8 mouse cellular contexts compared by ENCODE assay signal in the genomic region with DNA sequence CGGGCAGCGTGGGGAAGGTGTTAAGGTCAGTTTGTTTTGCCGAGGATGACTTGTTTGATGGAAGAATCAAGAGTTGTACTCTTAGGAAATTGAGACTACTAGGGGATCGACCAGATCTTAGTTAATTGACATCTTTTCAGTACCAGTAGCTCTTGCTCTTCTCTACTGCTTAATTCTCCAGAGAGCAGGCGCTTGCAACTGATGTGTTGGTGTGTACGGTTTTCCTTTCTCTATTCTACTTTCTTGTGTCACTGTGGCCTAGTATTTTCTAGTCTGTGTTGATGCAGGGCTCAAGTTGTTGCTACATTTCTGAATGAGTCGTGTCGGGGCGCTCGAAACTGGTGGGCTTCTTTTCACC. TPM values are rescaled to one million over a fixed set of nuclear protein-coding genes. Genes with fewer than 3 reads are reported as not detected.
A peak's percentile ranks its signal among the peaks of the same experiment; 100 is the strongest.
DNase-seq lines count a peak whose midpoint lies in the region; ATAC-seq and TF ChIP-seq lines count a peak whose summit lies in the region.

No protein-coding gene starts in this region.

- peaks cover 53% of the 10 kb centered on the region for H3K79me2 ChIP-seq in macrophage (ENCODE audit: inconsistent target)

- H3K4me2 ChIP-seq in heart, embryonic 12.5 days, result peak overlapping the region; percentile 80
- H3K4me2 ChIP-seq in forebrain, embryonic 16.5 days (ENCODE audit: low read length), result peak overlapping the region; percentile 58

- peak overlapping the region; percentile 99 for H3K27ac ChIP-seq in heart, embryonic 12.5 days (ENCODE audit: poor library complexity, severe bottlenecking)
- H3K27ac ChIP-seq in forebrain, embryonic 16.5 days (ENCODE audit: low read length), result peak overlapping the region; percentile 96; the same call in 1 of the 2 replicates
- peak overlapping the region; percentile 31 for H3K27ac ChIP-seq in macrophage

- H3K4me1 ChIP-seq in heart, embryonic 12.5 days (replicated peaks), result peaks cover 12% of the 10 kb centered on the region
- peaks cover 38% of the 10 kb centered on the region for H3K4me1 ChIP-seq in E14TG2a.4 (replicated peaks; ENCODE audit: low read depth, low read length)
- peaks cover 15% of the 10 kb centered on the region for H3K4me1 ChIP-seq in forebrain, embryonic 16.5 days (replicated peaks; ENCODE audit: control insufficient read depth, insufficient read depth, low read length)

- H3K4me3 ChIP-seq in heart, embryonic 12.5 days, result peak overlapping the region; percentile 90
- peak overlapping the region; percentile 95 for H3K4me3 ChIP-seq in E14TG2a.4 (replicated peaks; ENCODE audit: low read length)
- H3K4me3 ChIP-seq in forebrain, embryonic 16.5 days (replicated peaks; ENCODE audit: low read length), result peak overlapping the region; percentile 70
- peak overlapping the region; percentile 56 for H3K4me3 ChIP-seq in macrophage (ENCODE audit: inconsistent target)

- DNase-seq in heart, adult 11 months, result no peak
- no peak for DNase-seq in embryo, embryonic 10 days (ENCODE audit: low spot score)
- DNase-seq in urinary bladder, postnatal 36 days (ENCODE audit: low spot score in 2 of 2), result no peak
- no peak for DNase-seq in cerebellum, adult 8-10 months

- peak overlapping the region; percentile 94 for H3K9ac ChIP-seq in heart, embryonic 12.5 days
- H3K9ac ChIP-seq in forebrain, embryonic 16.5 days (replicated peaks; ENCODE audit: low read depth, low read length), result peak overlapping the region; percentile 78

- H3K36me3 ChIP-seq in heart, embryonic 12.5 days, result no peaks in the 10 kb centered on the region
- H3K36me3 ChIP-seq in E14TG2a.4 (ENCODE audit: insufficient read depth, low read length), result no peaks in the 10 kb centered on the region
- no peaks in the 10 kb centered on the region for H3K36me3 ChIP-seq in forebrain, embryonic 16.5 days (ENCODE audit: control insufficient read depth, insufficient read depth)
- no peaks in the 10 kb centered on the region for H3K36me3 ChIP-seq in macrophage (ENCODE audit: inconsistent target)

- no peak for TF ChIP-seq CTCF in E14TG2a.4 (conservative IDR thresholded peaks at IDR 0.05; ENCODE audit: low read length)

- no peaks in the 10 kb centered on the region for H3K9me3 ChIP-seq in heart, embryonic 12.5 days (replicated peaks)
- H3K9me3 ChIP-seq in E14TG2a.4 (ENCODE audit: low read length), result no peaks in the 10 kb centered on the region
- no peaks in the 10 kb centered on the region for H3K9me3 ChIP-seq in forebrain, embryonic 16.5 days (ENCODE audit: control insufficient read depth, low read length)

- no peak for ATAC-seq in heart, embryonic 12.5 days (ENCODE audit: insufficient number of reproducible peaks, low FRiP score)
- no peak for ATAC-seq in forebrain, embryonic 16.5 days

- WGBS in heart, embryonic 12.5 days, result 5% methylated on average over 10 of the region's 10 CpGs
- WGBS in forebrain, embryonic 16.5 days, result 1% methylated on average over 10 of the region's 10 CpGs
- 19% methylated on average over 10 of the region's 10 CpGs for WGBS in macrophage (ENCODE audit: missing documents)

- no peaks in the 10 kb centered on the region for H3K27me3 ChIP-seq in heart, embryonic 12.5 days (replicated peaks)
- H3K27me3 ChIP-seq in E14TG2a.4 (ENCODE audit: insufficient read depth, low read length), result peaks cover 4% of the 10 kb centered on the region; the same call in 1 of the 2 replicates
- H3K27me3 ChIP-seq in forebrain, embryonic 16.5 days (replicated peaks; ENCODE audit: control insufficient read depth, insufficient read depth, low read length), result no peaks in the 10 kb centered on the region

RNA-seq across cellular contexts. Expression of a gene that starts 1.2 kb away (rescaled TPM):
- polyA plus RNA-seq in heart, embryonic 12.5 days (2016; fragmentation: Nextera tagmentation; extraction: Ambion mirVana), result 4.5 and 5.1 TPM in 2 replicates
- polyA plus RNA-seq in forebrain, embryonic 16.5 days (2015; fragmentation: Nextera tagmentation; extraction: Ambion mirVana), result 5.3 and 8.6 TPM in 2 replicates
- total RNA-seq in macrophage (2018; cell fraction: chromatin; rRNA removed), result 10 to 100 TPM in 5 of 26 experiments, 1 to 10 TPM in 18, under 1 TPM in 1, not detected in 2; 0.53 to 12.5 (median 4.5) TPM
- 1 to 10 TPM in 25 of 26 experiments, under 1 TPM in 1; 0.99 to 4.2 (median 2.2) TPM for total RNA-seq in macrophage (2018; cell fraction: cytosol; rRNA removed)
- total RNA-seq in macrophage (2018; cell fraction: nucleus; rRNA removed), result 10 to 100 TPM in 1 of 26 experiments, 1 to 10 TPM in 21, under 1 TPM in 2, not detected in 2; 0.54 to 11.7 (median 5.2) TPM
- 1.6 to 2.7 TPM (median 2.4 TPM) in 3 replicates for polyA plus RNA-seq in macrophage (2018)

RNA-seq across cellular contexts. Expression of a gene that starts 3.7 kb away (rescaled TPM):
- polyA plus RNA-seq in heart, embryonic 12.5 days (2016; fragmentation: Nextera tagmentation; extraction: Ambion mirVana), result 28.4 and 29.9 TPM in 2 replicates
- 39.0 and 41.4 TPM in 2 replicates for polyA plus RNA-seq in forebrain, embryonic 16.5 days (2015; fragmentation: Nextera tagmentation; extraction: Ambion mirVana)
- 10 to 100 TPM; 41.9 to 97.5 (median 70.8) TPM for total RNA-seq in macrophage (2018; cell fraction: chromatin; rRNA removed)
- 10 to 100 TPM; 18.0 to 27.9 (median 21.8) TPM for total RNA-seq in macrophage (2018; cell fraction: cytosol; rRNA removed)
- total RNA-seq in macrophage (2018; cell fraction: nucleus; rRNA removed), result 10 to 100 TPM; 24.4 to 78.2 (median 45.9) TPM
- 14.0 to 23.3 TPM (median 18.3 TPM) in 3 replicates for polyA plus RNA-seq in macrophage (2018)

RNA-seq across cellular contexts. Expression of a gene that starts 48.1 kb away (rescaled TPM):
- polyA plus RNA-seq in heart, embryonic 12.5 days (2016; fragmentation: Nextera tagmentation; extraction: Ambion mirVana), result 6.1 and 6.5 TPM in 2 replicates
- 22.9 and 23.3 TPM in 2 replicates for polyA plus RNA-seq in forebrain, embryonic 16.5 days (2015; fragmentation: Nextera tagmentation; extraction: Ambion mirVana)
- total RNA-seq in macrophage (2018; cell fraction: chromatin; rRNA removed), result not detected
- total RNA-seq in macrophage (2018; cell fraction: cytosol; rRNA removed), result not detected
- not detected for total RNA-seq in macrophage (2018; cell fraction: nucleus; rRNA removed)
- polyA plus RNA-seq in macrophage (2018), result not detected in 3 replicates

Comparison
In these comparisons a context has a peak if more than half of its experiments do, and no peak if none do; other contexts are left out.
1. H3K27ac ChIP-seq: peak in every context shown above with its lines; median percentile 99 in heart, embryonic 12.5 days; 96 in forebrain, embryonic 16.5 days; 31 in macrophage.